Mouse (Mus musculus): Measurements from ENCODE around the gene Ubl7.

The Ubl7 gene

DNA sequence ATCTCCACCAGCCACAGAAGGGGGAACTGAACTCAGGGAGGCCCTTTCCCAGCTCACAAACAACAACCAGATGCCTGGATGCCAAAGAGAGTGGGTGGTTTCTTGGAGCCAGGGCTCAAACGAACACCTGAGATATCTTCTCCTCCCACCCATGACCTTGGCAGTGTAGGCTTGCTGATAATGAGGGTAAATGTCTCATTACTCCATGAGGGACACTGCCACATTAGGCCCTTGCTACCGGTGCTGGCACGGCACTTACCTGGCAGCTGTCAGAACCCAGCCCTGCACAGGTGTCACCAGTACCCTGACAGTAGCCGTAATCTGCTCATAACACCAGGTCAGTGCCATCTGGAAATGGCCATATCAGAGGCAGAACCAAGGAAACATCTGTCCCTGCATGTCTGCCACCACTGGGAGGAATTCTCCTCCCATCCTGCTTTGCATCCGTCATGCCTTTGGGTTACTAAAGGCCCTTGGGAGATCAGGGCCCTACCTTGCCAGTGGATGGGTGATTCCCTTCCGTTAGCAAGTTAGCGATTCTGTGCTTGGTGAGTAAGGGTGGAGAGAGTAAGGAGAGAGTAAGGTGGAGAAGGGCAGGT lies 37.7 kb downstream of the Ubl7 start:
- DNase-seq (ENCODE audit: low read depth), result no peak

DNA sequence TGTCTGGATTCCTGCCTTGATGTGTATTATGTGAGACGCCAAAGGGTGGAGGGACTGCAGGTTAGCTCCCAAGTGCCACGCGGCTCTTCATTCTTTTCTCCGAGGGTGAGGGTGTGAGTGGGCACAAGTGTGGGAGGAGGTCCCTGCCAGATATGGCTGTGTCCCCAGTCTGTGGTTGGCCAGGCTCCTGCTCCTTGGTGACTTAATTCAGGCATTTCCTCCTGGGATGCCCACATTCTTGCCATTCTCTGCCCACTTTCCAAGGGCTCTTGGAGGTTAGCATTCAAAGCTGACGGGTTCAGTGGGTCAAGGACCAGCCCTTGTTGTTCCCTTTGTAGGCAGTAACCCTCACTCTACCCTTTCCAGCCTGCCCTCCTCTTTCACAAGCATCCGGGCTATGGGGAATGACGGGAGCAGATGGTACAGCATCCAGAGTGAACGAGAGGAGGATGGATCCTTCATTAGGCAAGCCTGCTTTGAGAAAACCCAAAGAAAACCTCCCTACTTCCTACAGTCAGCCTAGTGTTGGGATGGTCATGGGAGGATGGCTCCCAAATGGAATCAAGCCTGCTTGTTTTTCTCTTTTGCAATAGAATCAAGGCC lies 38.4 kb downstream of the Ubl7 start:
- DNase-seq (ENCODE audit: low read depth), result no peak

DNA sequence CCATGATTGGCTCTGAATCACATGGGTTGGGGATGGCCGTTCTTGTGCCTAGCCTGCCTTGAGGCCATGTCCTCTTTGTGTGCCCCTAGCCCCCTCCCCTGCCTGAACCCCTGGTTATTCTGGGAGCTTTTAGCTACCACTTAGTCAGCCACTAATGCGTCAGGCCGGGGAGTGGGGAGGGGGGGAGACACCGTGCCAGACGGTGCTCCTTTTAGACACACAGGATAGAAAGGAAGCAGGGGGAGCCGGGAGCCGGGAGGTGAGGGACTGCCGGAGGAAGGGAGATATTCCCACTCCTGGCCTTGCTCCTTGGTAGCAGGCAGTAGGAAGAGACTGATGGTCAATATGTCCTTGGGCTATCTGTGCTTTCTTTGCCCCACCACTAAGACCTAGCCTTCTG lies 39.1 kb downstream of the Ubl7 start:
- DNase-seq (ENCODE audit: low read depth), result no peak

DNA sequence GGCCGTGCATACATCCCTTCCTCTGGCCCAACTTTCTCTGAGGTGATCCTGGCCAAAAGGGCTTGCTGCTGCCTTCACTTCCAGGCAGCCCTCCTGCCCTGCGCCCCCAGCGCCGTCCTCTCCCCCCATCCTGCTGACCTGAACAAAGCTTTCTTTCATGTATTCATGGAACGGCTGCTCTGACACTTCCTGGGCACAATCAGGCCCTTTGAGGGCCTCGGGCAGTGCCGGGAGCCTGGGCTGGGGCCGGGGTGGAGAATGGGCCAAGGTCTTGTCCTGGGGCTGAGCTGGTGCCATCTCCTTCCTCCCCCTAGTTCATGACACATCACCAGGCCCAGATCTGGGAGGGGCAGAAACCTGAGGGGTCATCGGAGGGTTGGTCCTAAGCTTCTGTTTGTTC lies 39.7 kb downstream of the Ubl7 start:
- DNase-seq (ENCODE audit: low read depth), result no peak

DNA sequence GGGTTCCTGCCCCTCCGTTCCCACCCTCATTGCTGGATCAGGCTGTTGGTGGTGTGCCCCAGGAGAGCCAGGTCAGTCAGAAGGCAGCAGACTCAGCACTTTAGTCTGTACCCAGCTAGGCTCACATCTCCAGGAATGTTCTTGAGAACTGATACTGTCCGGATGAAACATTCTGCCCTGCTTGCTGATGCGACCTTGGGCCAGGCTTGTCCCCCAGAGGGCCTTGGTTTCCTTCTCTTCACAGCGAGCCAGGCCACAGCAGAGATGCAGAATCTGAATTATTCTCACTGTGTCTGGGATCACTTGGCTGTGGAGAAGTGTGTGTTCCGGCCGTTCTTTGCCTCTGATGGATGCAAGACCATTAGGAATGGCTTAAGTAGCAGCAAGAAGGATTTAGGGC lies 41.2 kb downstream of the Ubl7 start:
- no peak for DNase-seq (ENCODE audit: low read depth)

DNA sequence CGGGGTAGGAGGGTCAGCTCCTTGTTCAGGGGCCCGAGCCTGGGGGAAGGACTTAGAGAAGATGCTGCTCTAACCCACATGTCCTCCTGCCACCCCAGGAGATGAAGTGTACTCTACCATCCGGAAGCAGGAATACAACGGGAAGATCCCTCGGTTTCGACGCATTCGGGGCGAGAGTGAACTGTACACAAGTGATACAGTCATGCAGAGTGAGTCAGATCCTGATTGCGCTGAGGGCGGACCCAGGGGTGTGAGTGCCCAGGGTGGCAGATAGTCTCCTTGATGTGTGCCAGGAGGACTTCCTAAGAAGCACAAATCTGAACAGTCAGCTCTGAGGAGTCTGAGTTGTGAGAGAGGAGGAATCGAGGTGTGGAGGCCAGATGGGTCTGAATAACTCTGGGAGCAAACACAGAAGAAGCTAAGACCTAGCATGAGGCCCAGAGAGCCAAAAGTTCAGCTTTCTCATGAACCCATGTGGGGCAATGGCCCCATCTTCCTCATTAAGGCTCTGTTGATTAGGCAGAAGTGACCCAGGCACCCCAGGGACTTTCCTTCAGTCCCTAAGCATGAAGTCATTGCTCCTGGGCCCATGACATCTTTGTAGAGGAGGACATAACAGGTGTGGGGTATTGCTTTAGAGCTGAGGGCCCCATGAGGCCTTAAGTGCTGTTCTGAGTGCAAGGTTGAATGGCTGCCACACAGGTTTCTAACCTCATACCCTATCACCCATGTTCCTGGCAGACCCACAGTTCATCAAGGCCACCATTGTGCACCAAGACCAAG lies 44.4 kb downstream of the Ubl7 start:
- no peak for DNase-seq (ENCODE audit: low read depth)

DNA sequence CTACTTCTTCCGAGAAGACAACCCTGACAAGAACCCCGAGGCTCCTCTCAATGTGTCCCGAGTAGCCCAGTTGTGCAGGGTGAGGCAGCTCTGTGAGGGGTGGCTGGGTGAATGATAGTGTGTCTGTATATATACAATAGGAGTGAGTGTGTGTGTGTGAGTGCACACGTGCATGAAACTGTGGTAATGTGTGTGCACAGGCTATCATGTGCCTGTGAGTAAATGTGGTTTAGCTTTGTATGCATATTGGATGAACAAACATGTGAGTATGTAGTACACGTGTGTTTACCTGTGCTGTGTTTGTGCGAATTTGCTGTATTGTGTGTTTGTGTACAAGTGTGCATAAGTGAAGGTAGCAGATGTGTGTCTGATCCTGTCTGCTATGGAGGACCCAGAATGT lies 45.0 kb downstream of the Ubl7 start:
- no peak for DNase-seq (ENCODE audit: low read depth)

DNA sequence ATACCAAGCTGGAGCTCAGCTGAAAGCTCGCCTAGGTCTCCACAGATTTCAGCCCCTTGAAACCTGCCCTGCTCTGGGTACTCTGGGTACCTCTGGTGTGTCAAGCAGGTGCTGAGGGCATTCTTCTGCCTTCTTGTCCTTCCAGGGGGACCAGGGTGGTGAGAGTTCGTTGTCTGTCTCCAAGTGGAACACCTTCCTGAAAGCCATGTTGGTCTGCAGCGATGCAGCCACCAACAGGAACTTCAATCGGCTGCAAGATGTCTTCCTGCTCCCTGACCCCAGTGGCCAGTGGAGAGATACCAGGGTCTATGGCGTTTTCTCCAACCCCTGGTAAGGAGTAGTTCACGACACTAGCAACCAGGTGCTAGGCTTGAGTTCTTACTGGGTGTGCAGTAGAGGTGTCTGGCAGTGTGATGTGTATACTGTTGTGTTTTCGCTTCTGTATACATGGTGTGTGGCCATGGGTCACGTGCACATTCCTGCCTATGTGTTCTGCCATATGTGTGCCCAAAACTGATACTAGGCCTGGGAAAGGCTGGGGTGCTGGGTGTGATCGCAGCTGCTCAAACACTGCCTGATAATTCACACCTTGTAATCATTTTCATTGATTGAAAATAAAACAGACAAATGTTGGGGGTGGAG lies 45.5 kb downstream of the Ubl7 start:
- DNase-seq (ENCODE audit: low read depth), result no peak

DNA sequence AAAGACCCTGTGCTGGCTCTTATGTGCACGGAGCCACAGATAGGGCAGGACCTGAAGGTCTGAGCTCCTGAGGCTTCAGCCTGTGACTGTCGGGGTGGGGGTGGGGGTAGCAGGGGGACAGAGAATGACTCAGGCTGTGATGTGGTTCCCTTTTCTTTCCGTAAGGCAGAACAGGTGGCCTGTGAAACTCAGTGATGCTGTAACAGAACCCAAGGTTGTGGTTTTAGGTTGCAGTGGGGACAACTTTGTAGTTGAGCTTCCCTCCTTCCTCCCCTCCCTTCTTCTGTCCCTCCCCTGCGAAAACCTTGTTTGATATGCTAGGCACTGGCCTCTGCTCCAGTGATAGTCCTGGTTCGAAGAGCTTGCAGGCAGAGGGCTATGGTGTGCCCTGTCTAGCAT lies 46.1 kb downstream of the Ubl7 start:
- peak; percentile 82 for DNase-seq (ENCODE audit: low read depth)

DNA sequence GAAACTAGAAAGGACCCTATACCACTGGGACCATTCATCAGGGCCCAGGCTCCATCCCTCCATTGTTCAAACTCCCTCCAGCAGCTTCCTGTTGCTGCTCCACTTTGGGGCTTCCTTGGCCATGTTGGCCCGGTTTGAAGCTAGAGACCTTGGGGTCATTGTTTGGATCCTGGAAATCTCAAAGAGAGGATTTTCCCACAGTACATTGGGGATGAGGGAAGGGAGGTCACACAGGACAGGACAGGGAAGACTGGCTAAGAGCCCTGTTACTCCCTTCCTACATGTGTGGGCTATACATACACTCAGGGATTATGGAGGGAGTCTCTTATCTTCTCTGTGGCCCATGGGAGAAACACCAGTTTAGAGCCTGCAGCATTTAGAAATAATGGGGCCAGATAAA lies 47.8 kb downstream of the Ubl7 start:
- no peak for DNase-seq (ENCODE audit: low read depth)

DNA sequence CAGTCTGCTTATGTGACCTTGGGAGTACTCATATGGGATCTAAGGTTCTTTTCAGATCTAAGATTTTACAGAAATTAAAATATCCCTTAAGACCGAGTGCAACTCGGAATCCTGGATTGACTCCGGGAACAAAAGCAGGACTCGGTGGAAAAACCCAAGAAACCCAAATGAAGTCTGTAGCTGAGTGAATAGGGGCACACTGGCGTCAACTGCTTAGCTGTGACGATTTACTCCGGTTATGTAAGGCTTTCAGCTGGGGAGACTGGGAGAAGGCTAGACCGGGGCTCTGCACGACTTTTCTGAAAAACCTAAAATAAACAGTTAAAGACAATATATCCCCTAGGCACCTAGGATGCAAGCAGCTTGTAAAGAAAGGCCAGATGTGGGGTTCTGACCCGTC lies 48.6 kb downstream of the Ubl7 start:
- no peak for DNase-seq (ENCODE audit: low read depth)

DNA sequence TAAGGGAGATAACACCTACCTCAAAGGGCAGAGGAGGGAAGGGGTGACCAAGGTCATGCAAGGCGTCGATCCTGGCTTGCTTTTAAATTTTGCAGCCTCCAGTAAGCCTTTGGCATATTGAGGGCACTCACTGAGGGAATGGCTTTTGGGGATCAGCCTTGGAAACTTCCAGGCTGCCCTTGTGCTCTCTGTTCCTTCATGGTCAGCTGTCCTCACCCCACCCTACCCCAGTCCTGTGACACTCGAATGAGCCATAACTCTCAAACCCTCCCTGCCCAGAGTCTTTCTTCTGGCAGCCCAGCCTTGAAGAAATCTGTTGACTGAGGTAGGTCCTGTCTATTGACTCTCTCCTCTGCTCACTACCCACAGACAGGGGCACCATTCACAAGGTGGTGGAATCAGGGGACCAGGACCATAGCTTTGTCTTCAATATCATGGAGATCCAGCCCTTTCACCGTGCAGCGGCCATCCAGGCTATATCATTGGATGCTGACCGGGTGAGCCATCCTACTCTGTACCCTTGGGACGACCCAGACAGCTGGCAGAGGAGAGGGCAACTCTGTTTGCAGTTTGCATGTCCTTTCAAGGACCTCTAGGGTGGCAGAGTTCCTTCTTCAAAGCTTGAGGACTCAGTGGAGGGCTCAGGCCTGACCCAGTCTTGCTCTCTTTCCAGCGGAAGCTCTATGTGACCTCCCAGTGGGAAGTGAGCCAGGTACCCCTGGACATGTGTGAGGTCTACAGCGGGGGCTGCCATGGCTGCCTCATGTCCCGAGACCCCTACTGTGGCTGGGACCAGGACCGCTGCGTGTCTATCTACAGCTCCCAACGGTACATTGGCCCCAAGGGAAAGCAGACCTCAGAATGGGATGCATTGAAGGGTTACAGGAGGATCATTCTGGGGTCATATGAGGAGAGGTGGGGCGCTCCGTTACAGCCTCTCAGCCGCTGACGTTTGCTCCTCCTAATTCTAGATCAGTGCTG lies 49.4 kb downstream of the Ubl7 start:
- DNase-seq (ENCODE audit: low read depth), result no peak

DNA sequence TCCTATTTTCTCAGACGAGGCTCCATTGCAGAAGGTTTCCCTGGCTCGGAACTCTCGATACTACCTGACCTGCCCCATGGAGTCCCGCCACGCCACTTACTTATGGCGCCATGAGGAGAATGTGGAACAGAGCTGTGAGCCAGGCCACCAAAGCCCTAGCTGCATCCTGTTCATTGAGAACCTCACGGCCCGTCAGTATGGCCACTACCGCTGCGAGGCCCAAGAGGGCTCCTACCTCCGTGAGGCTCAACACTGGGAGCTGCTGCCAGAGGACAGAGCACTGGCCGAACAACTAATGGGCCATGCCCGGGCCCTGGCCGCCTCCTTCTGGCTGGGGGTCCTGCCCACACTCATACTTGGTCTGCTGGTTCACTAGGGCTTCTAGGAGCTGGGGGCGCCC lies 50.4 kb downstream of the Ubl7 start:
- no peak for DNase-seq (ENCODE audit: low read depth)

DNA sequence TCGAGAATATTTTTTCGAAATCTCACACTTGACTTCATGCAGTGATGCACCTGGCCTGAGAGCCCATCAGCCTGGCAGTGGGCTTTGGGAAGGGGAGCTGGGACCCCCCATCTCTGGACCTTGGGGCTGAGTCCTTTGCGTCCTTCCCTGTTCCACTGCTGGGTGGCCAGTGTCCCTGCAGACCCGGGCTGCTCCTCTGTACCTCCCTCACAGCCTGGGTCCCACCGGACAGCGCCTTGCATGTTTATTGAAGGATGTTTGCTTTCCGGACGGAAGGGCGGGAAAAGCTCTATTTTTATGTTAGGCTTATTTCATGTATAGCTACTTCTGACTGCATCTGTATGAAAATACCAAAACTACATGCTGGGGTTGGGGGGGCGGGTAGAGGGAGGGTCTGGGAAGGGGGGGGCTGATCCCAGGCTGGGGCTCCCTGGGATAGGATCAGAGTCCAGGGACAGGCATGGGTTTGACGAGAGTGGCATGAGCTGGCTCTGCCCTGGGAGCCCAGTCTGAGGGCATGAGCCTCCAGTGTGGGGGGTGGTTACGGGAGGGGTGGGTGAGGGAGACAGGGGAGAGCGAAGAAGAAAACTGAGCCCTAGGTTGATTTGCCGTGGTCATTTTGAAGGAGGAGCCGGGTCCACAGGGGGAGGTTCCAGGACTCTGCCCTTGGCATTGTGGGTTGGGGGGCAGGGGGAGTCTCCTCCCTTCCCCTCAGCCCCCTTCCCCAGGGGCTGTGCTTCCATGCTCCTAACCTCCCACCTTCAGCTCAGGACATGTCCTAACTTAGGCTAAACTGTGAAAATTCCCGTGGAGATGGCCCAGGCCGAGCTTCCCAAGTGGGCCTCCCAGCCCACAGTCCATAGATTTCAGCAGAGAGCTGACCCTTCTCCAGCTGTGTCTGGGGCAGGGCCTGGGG lies 51.3 kb downstream of the Ubl7 start:
- no peak for DNase-seq (ENCODE audit: low read depth)

DNA sequence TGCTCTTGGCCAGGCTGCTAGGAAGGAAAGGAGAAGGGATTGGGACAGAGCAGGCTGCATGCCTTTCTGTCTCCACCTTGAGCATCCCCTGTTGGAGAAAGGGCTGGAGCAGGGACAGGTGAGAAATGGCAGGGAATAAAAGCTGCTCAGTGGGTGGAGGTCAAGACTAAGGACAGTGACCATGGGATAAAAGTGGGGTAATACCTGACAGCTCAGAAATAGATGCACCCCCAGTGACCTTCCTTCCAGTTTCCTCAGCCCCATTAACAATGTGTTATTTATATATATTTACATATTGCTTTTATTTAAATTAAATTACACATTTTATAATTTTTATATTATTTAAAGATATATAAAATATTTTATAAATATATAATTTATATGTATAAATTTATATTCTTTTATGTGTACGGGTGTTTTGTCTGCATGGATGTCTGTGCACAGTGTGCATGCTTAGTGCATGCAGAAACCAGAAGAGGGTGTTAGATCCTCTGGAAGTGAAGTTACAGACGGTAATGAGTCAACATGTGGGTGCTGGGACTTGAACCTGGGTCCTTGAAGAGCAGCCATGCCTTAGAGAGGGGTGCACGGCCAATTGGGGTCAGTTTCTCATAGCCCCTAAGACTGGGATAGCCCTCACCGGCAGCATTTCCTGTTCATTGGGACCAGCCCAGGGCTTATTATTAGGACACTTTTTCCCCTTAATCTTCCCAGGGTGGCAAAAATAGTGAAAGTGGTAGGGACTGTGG lies 52.6 kb downstream of the Ubl7 start:
- no peak for DNase-seq (ENCODE audit: low read depth)

DNA sequence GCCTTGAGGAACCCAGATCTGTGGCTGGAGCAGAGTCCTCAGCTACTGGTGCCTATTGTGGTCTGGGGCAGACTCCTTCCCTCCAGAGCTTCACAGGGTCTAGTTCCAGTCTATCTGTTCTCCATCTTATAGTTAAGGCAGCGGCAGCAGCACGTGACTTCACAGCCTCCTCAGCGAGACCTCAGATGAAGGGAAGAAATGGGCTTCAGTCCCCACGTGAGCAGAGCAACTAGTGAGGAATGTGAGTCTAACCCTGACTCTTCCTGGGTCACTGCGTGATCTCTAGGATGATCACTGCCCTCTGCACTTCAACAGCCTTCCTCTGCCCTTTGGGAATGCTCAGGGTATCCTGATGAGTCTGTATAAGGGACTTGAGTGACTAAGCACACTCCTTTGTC lies 53.2 kb downstream of the Ubl7 start:
- no peak for DNase-seq (ENCODE audit: low read depth)

DNA sequence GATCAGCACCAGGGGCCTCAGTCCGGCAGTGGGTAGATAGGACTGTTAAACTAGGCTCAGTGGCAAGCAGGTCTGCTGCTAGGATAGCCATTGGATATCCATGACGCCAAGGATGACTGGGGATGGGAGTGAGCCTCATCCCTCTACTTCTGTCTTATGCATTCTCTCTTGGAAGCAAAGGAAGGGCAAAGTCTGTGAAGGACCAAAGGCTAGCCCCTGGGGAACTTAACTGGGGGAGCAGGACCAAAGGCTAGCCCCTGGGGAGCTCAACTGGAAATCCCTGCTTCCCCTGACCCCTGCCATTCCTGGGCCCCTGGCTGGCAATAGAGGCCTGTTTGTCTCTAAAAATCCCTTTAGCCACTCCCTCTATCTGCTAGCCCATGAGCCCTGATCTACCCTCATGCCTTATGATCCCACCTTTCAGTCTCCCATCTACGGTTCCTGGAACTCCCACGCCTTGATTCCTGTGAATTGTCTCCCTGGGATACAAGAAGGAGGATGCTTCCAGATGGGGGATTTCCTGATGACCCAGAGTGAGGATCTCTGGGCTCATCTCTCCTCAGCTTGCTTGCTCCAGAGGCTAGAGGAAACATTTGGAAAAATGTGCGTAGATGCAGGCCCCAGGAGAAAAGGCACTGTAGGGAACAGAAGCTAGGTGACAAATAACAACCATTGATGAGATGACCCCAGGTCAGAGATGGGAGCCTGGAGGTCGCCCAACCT lies 53.9 kb downstream of the Ubl7 start:
- no peak for DNase-seq (ENCODE audit: low read depth)

DNA sequence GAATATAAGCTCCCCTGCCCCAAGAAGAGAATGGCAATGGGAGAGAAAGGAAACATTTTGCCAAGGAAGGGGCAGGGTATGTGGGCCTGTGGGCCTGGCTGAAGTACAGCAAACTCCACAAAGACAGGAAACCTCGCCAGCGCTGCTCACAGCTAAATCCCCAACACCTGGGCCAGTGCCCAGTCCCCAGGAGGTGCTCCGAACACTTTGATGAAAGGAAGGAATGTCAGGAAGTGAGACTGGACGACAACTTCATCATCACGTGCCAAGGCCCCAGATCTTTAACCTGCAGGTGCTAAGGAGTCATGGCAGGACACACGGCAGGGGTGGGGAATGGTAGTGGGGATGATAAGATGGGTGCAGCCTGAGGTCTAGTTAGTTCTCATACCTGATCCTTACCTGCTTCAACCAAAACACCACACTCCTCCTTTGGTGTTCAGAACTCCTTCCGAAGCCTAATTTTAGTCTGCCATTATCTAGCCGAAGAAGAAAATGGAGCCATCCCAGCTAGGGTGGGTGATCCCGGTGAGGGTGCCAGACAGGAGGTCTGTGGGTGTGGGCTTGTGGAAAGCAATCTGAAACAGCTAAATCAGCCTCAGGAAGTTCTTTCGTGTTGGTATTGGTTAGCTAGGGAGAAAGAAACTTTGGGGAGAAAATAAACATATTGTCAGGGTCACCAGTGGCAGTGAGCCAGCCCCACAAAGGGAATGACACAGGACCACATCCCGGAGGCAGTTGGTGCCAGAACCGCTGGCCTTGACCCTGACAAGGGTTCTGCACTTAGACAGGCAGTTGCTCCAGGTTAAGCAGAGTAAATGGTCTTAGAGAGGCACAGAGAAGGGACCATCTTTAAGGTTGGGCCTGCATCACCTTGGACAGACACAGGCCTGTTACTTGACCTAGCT lies 54.8 kb downstream of the Ubl7 start:
- no peak for DNase-seq (ENCODE audit: low read depth)
